Mouse (Mus musculus): Measurements from ENCODE around the gene Srcin1. TPM values are rescaled to one million over a fixed set of nuclear protein-coding genes. Genes with fewer than 3 reads are reported as not detected.
A peak's percentile ranks its signal among the peaks of the same experiment; 100 is the strongest.

The Srcin1 gene
- polyA plus RNA-seq, 1 experiment from 2014 or later, result 0.80 TPM

GRCm38 (mm10) chr11:97502383-97502782 is 73.6 kb downstream of the Srcin1 start:
- Histone ChIP-seq H3K9me3 (no peaks in the 10 kb centered on the region), H3K27me3 (replicated peaks; ENCODE audit: low read depth, poor library complexity, severe bottlenecking) (peaks cover 66% of the 10 kb centered on the region), H3K27ac (replicated peaks) (no peak overlapping the region), H3K4me1 (peaks cover 31% of the 10 kb centered on the region), H3K4me3 (no peak overlapping the region), H3K36me3 (replicated peaks) (peaks cover 20% of the 10 kb centered on the region)
- 40% methylated on average over 9 of the region's 9 CpGs for WGBS
- DNase-seq (ENCODE audit: low spot score), result no peak

GRCm38 (mm10) chr11:97500720-97501448 is 75.1 kb downstream of the Srcin1 start:
- peak overlapping the region; percentile 60 for H3K4me3 ChIP-seq
- WGBS, result 11% methylated on average over 51 of the region's 51 CpGs
- H3K36me3 ChIP-seq (replicated peaks), result peaks cover 32% of the 10 kb centered on the region
- peaks cover 77% of the 10 kb centered on the region for H3K27me3 ChIP-seq (replicated peaks; ENCODE audit: low read depth, poor library complexity, severe bottlenecking)
- H3K9me3 ChIP-seq, result no peaks in the 10 kb centered on the region
- H3K4me1 ChIP-seq, result peaks cover 31% of the 10 kb centered on the region
- DNase-seq (ENCODE audit: low spot score), result peak; percentile 50
- peak overlapping the region; percentile 65 for H3K27ac ChIP-seq (replicated peaks)

GRCm38 (mm10) chr11:97499865-97500719 is 75.9 kb downstream of the Srcin1 start, which contains the start of gene 4933428G20Rik:
Gene 4933428G20Rik (minus strand): TSS chr11:97500340.
- H3K4me3 ChIP-seq, result peak within 1 kb of the TSS; percentile 60
- peaks cover 40% of the 10 kb centered on the region for H3K36me3 ChIP-seq (replicated peaks)
- peak within 1 kb of the TSS; percentile 65 for H3K27ac ChIP-seq (replicated peaks)
- no peaks in the 10 kb centered on the region for H3K9me3 ChIP-seq
- 7% methylated on average over 88 of the region's 88 CpGs for WGBS
- peak; percentile 54 for DNase-seq (ENCODE audit: low spot score)
- peaks cover 31% of the 10 kb centered on the region for H3K4me1 ChIP-seq
- H3K27me3 ChIP-seq (replicated peaks; ENCODE audit: low read depth, poor library complexity, severe bottlenecking), result peaks cover 77% of the 10 kb centered on the region

GRCm38 (mm10) chr11:97497543-97497942 is 78.4 kb downstream of the Srcin1 start:
- 91% methylated on average over 4 of the region's 4 CpGs for WGBS
- peaks cover 64% of the 10 kb centered on the region for H3K36me3 ChIP-seq (replicated peaks)

GRCm38 (mm10) chr11:97492836-97493235 is 83.2 kb downstream of the Srcin1 start:
- Histone ChIP-seq H3K9me3 (no peaks in the 10 kb centered on the region), H3K4me3 (no peak overlapping the region), H3K27ac (replicated peaks) (no peak overlapping the region), H3K27me3 (replicated peaks; ENCODE audit: low read depth, poor library complexity, severe bottlenecking) (peaks cover 24% of the 10 kb centered on the region), H3K4me1 (peaks cover 19% of the 10 kb centered on the region), H3K36me3 (replicated peaks) (peaks cover 76% of the 10 kb centered on the region)
- WGBS, result 71% methylated on average over 3 of the region's 3 CpGs
- DNase-seq (ENCODE audit: low spot score), result no peak

More at GRCm38 (mm10) chr11:97497543-97497942, 78.4 kb downstream of the Srcin1 start:
- DNase-seq (ENCODE audit: low spot score), result no peak
- Histone ChIP-seq H3K27me3 (replicated peaks; ENCODE audit: low read depth, poor library complexity, severe bottlenecking) (peaks cover 63% of the 10 kb centered on the region), H3K27ac (replicated peaks) (no peak overlapping the region), H3K4me3 (no peak overlapping the region), H3K4me1 (peaks cover 32% of the 10 kb centered on the region), H3K9me3 (no peaks in the 10 kb centered on the region)

- Histone ChIP-seq H3K27me3 (replicated peaks; ENCODE audit: low read depth, poor library complexity, severe bottlenecking) (peaks cover 12% of the 10 kb centered on the region), H3K27ac (replicated peaks) (no peak overlapping the region), H3K4me1 (peaks cover 19% of the 10 kb centered on the region), H3K4me3 (no peak overlapping the region), H3K36me3 (replicated peaks) (peaks cover 68% of the 10 kb centered on the region), H3K9me3 (no peaks in the 10 kb centered on the region)
- 80% methylated on average over 10 of the region's 10 CpGs for WGBS
- no peak for DNase-seq (ENCODE audit: low spot score)
Measured at GRCm38 (mm10) chr11:97491640-97492039, 84.3 kb downstream of the Srcin1 start.

- peak; percentile 87 for DNase-seq (ENCODE audit: low spot score)
- WGBS, result 25% methylated on average over 16 of the region's 16 CpGs
- no peak overlapping the region for H3K27ac ChIP-seq (replicated peaks)
- H3K4me1 ChIP-seq, result peaks cover 19% of the 10 kb centered on the region
- H3K4me3 ChIP-seq, result peak overlapping the region; percentile 11; the same call in 1 of the 2 replicates
- H3K9me3 ChIP-seq, result no peaks in the 10 kb centered on the region
- peaks cover 71% of the 10 kb centered on the region for H3K36me3 ChIP-seq (replicated peaks)
- H3K27me3 ChIP-seq (replicated peaks; ENCODE audit: low read depth, poor library complexity, severe bottlenecking), result 0 out of 2 replicates have a peak, but pooled peaks cover 9% of the 10 kb centered on the region
Measured at GRCm38 (mm10) chr11:97489589-97490324, 86.2 kb downstream of the Srcin1 start.

- no peak for DNase-seq (ENCODE audit: low spot score)
- 76% methylated on average over 3 of the region's 3 CpGs for WGBS
Measured at GRCm38 (mm10) chr11:97487656-97488055, 88.3 kb downstream of the Srcin1 start.

GRCm38 (mm10) chr11:97485661-97486060 is 90.3 kb downstream of the Srcin1 start:
- WGBS, result 86% methylated on average over 8 of the region's 8 CpGs

More at GRCm38 (mm10) chr11:97487656-97488055, 88.3 kb downstream of the Srcin1 start:
- H3K4me3 ChIP-seq, result no peak overlapping the region
- H3K9me3 ChIP-seq, result no peaks in the 10 kb centered on the region
- H3K36me3 ChIP-seq (replicated peaks), result peaks cover 65% of the 10 kb centered on the region
- H3K4me1 ChIP-seq, result peaks cover 16% of the 10 kb centered on the region
- no peak overlapping the region for H3K27ac ChIP-seq (replicated peaks)
- 0 out of 2 replicates have a peak, but pooled peaks cover 9% of the 10 kb centered on the region for H3K27me3 ChIP-seq (replicated peaks; ENCODE audit: low read depth, poor library complexity, severe bottlenecking)

GRCm38 (mm10) chr11:97479824-97480223 is 96.2 kb downstream of the Srcin1 start:
- Histone ChIP-seq H3K36me3 (replicated peaks) (peaks cover 80% of the 10 kb centered on the region), H3K27me3 (replicated peaks; ENCODE audit: low read depth, poor library complexity, severe bottlenecking) (no peaks in the 10 kb centered on the region), H3K4me3 (no peak overlapping the region), H3K9me3 (no peaks in the 10 kb centered on the region), H3K4me1 (peaks cover 3% of the 10 kb centered on the region; the same call in 1 of the 2 replicates), H3K27ac (replicated peaks) (no peak overlapping the region)
- DNase-seq (ENCODE audit: low spot score), result no peak
- 94% methylated on average over 8 of the region's 8 CpGs for WGBS

More at GRCm38 (mm10) chr11:97485661-97486060, 90.3 kb downstream of the Srcin1 start:
- Histone ChIP-seq H3K27ac (replicated peaks) (no peak overlapping the region), H3K36me3 (replicated peaks) (peaks cover 61% of the 10 kb centered on the region), H3K4me3 (no peak overlapping the region), H3K4me1 (peaks cover 8% of the 10 kb centered on the region), H3K9me3 (no peaks in the 10 kb centered on the region), H3K27me3 (replicated peaks; ENCODE audit: low read depth, poor library complexity, severe bottlenecking) (no peaks in the 10 kb centered on the region)
- DNase-seq (ENCODE audit: low spot score), result no peak

GRCm38 (mm10) chr11:97479085-97479484 is 96.9 kb downstream of the Srcin1 start:
- WGBS, result 91% methylated on average over 10 of the region's 10 CpGs
- peaks cover 3% of the 10 kb centered on the region; the same call in 1 of the 2 replicates for H3K4me1 ChIP-seq
- H3K27ac ChIP-seq (replicated peaks), result no peak overlapping the region
- no peaks in the 10 kb centered on the region for H3K9me3 ChIP-seq
- no peaks in the 10 kb centered on the region for H3K27me3 ChIP-seq (replicated peaks; ENCODE audit: low read depth, poor library complexity, severe bottlenecking)
- peaks cover 80% of the 10 kb centered on the region for H3K36me3 ChIP-seq (replicated peaks)
- no peak for DNase-seq (ENCODE audit: low spot score)
- H3K4me3 ChIP-seq, result no peak overlapping the region

GRCm38 (mm10) chr11:97478345-97478744 is 97.6 kb downstream of the Srcin1 start:
- Histone ChIP-seq H3K27ac (replicated peaks) (no peak overlapping the region), H3K36me3 (replicated peaks) (peaks cover 86% of the 10 kb centered on the region), H3K4me3 (no peak overlapping the region), H3K27me3 (replicated peaks; ENCODE audit: low read depth, poor library complexity, severe bottlenecking) (no peaks in the 10 kb centered on the region), H3K9me3 (no peaks in the 10 kb centered on the region), H3K4me1 (peaks cover 3% of the 10 kb centered on the region; the same call in 1 of the 2 replicates)
- WGBS, result 85% methylated on average over 6 of the region's 6 CpGs
- DNase-seq (ENCODE audit: low spot score), result no peak
